Mouse (Mus musculus) neutrophil, adult 65 days (primary cell): ENCODE measurements around the gene Tma16. TPM values are rescaled to one million over a fixed set of nuclear protein-coding genes. Genes with fewer than 3 reads are reported as not detected.

ENCODE experiments used
- total RNA-seq: library from RNA; stranded (reverse); gene quantifications from 2 replicates; pipeline ENCODE4 v1.2.4, GENCODE M21; 2023

The Tma16 gene
- total RNA-seq, result 5.6 and 8.1 TPM in 2 replicates

GRCm38 (mm10) chr8:66486084-66486763 is at the start of gene Tma16:
Tma16 (minus strand) TSS chr8:66486530.

DNA sequence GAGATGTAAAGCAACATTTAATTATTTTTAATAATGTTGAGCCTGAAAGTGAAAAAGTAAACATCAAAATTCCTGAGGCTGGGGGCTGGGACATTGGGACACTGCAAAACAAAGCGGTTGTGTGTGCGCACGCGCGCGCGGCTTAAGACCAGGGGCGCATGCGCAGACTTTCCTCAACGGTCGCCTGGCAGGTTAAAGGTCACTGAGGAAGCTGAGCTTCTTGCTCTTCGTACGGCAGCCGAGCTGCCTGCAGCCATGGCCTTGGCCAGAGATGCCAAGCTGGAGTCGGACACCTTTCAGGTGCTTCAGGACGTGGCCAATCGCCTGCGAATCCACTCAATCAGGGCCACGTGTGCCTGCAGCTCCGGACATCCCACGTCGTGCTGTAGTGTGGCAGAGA is 25.2 kb upstream of the Tma16 start, which contains the start of gene Tktl2:
Gene Tktl2, plus strand, starts transcription at position 220 of the 400 bp plus-strand sequence.

Other genes starting within 250 kb of the Tma16 start
- not detected in 2 replicates for gene Tktl2, start 25.2 kb upstream of the Tma16 start, total RNA-seq
- gene Npy5r, start 201.6 kb upstream of the Tma16 start, total RNA-seq, result not detected in 2 replicates
- gene Npy1r, start 210.7 kb upstream of the Tma16 start, total RNA-seq, result not detected in 2 replicates